Mouse (Mus musculus): Measurements from ENCODE around the gene Prkn. TPM values are rescaled to one million over a fixed set of nuclear protein-coding genes. Genes with fewer than 3 reads are reported as not detected.

The Prkn gene
- polyA plus RNA-seq, 1 experiment from 2014 or later: 2.2 TPM

DNA sequence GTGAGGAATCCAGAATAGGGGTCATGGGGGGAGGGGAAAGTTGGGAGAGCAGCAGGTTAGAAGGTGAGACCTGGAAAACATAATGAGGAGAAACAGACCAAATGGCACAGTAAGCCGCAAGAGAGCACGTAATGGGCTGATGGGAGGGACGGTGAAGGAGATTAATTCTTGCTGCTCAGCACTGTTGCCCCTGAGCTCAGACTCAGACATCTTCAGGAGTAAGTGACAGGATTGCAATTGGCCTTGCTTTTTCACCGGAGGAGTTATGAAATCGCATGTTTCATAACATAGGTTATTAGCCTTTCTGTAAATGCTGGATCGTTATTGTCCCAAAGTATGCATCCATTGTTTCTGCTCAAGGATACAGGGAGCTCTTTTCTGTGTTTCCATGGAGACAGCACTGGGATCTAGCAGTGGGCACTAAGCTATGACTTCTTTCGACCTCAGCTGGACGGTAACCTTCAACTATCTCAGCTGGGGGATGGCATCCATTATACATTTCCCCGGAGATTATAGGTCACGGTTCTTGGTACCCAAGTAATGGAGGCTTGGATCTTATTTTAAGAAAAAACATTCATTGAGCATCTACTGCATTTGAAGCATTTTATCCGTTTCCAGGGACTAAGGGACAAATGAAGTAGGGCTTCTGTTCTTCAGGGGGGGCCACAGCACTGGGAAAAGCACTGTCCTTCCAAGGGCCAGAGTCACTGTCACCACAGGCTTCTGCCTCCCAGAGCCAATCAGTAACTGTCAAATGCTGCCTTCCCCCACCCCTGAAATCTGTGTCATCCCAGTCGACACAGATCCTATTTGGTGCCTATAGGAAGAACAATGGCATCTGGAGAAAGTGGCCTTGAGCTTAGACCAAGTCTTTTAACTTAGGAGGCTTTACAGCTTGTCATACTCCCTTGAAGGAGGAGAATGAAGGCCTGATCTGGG lies 890.7 kb downstream of the Prkn start:
- no peaks in the 10 kb centered on the region for H3K27me3 ChIP-seq (ENCODE audit: control insufficient read depth, insufficient read depth, low read length)
- H3K36me3 ChIP-seq (ENCODE audit: control insufficient read depth, insufficient read depth, low read length): no peaks in the 10 kb centered on the region
- H3K9ac ChIP-seq (ENCODE audit: low read length): no peak overlapping the region
- 72% methylated on average over 12 of the region's 12 CpGs for WGBS
- no peak overlapping the region for H3K27ac ChIP-seq (ENCODE audit: low read length)
- ATAC-seq (ENCODE audit: insufficient read depth, low FRiP score): no peak
- H3K4me2 ChIP-seq (ENCODE audit: low read depth, low read length): no peak overlapping the region
- H3K4me1 ChIP-seq (ENCODE audit: control insufficient read depth, insufficient read depth, low read length): no peaks in the 10 kb centered on the region
- no peaks in the 10 kb centered on the region for H3K9me3 ChIP-seq (replicated peaks; ENCODE audit: control insufficient read depth, low read length)
- no peak overlapping the region for H3K4me3 ChIP-seq (replicated peaks; ENCODE audit: low read length)

DNA sequence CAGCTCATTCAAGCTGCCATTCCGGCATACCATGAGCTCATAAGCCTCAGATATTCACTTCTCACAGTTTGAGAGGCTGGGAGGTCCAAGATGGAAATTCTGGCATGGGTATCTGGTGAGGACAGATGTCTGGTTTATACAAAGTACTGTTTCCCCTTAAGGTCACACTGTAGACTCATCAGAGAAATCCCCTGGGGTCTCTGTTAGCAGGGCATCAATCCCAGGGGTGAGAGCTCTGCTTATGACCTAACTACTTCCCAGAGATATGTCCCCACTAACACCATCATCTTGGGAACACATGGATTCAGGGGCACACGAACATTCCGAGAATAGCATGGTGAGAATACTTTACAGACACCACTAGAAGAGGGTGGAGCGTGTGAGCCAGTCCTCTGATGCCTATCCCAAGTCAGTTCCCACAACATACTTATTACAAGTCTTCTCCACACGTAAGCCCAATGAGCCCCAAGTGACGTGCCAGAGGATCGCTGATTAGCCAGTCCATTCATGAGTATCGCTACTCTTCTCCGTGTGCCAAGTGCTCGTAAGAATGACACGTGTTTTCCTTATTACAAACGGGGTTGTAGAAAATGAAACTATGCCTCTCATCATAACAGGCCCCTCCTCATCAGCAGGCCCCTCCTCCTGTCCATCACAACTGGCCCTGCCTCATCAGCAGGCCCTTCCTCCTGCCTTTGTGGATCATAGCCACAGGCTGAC lies 895.1 kb downstream of the Prkn start:
- H3K4me2 ChIP-seq (ENCODE audit: low read depth, low read length): no peak overlapping the region
- ATAC-seq (ENCODE audit: insufficient read depth, low FRiP score): no peak
- no peaks in the 10 kb centered on the region for H3K9me3 ChIP-seq (replicated peaks; ENCODE audit: control insufficient read depth, low read length)
- H3K27ac ChIP-seq (ENCODE audit: low read length): no peak overlapping the region
- H3K4me1 ChIP-seq (ENCODE audit: control insufficient read depth, insufficient read depth, low read length): no peaks in the 10 kb centered on the region
- H3K36me3 ChIP-seq (ENCODE audit: control insufficient read depth, insufficient read depth, low read length): no peaks in the 10 kb centered on the region
- H3K27me3 ChIP-seq (ENCODE audit: control insufficient read depth, insufficient read depth, low read length): no peaks in the 10 kb centered on the region
- WGBS: 88% methylated on average over 12 of the region's 12 CpGs
- H3K4me3 ChIP-seq (replicated peaks; ENCODE audit: low read length): no peak overlapping the region
- no peak overlapping the region for H3K9ac ChIP-seq (ENCODE audit: low read length)

DNA sequence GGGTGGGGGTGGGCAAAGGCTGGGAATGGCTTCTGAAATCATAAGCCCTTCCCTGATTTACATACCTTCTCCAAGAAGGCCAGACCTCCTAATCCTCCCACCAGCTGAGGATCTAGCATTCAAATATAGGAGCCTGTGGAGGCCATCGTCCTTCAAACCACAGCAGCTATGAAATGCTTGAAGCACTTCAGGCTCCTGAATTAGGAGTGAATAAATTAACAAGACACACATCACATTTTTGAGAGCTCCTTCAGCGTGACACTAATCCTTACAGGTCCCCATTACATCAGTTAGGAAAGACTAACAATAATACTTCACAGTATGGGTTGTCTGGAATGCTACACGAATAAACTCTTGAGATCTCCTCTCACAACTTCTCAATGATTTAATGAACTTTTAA lies 896.3 kb downstream of the Prkn start:
- no peaks in the 10 kb centered on the region for H3K9me3 ChIP-seq (replicated peaks; ENCODE audit: control insufficient read depth, low read length)
- no peaks in the 10 kb centered on the region for H3K36me3 ChIP-seq (ENCODE audit: control insufficient read depth, insufficient read depth, low read length)
- H3K27ac ChIP-seq (ENCODE audit: low read length): no peak overlapping the region
- H3K9ac ChIP-seq (ENCODE audit: low read length): no peak overlapping the region
- no peak overlapping the region for H3K4me2 ChIP-seq (ENCODE audit: low read depth, low read length)
- WGBS: 63% methylated on average over 3 of the region's 3 CpGs
- no peak for ATAC-seq (ENCODE audit: insufficient read depth, low FRiP score)
- H3K27me3 ChIP-seq (ENCODE audit: control insufficient read depth, insufficient read depth, low read length): no peaks in the 10 kb centered on the region
- no peaks in the 10 kb centered on the region for H3K4me1 ChIP-seq (ENCODE audit: control insufficient read depth, insufficient read depth, low read length)
- no peak overlapping the region for H3K4me3 ChIP-seq (replicated peaks; ENCODE audit: low read length)

DNA sequence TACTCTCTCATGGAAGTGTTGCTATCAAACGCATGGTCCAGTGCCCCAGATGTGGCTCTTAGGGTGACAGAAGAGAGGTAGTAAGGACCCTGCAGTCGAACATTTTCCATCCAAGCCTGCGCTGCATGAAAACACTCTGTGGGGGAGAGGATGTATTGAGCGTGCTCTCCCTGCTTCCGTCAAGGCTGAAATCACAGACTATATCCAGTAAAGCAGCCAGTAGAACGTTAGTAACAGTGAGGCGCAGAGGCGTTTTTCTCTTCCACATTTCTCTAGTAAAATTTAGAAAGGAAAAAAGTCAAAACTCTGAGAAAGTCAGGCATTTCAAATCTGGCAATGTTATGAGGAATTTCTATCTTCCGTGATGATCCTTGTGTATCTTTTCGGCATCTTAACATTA lies 897.7 kb downstream of the Prkn start:
- ATAC-seq (ENCODE audit: insufficient read depth, low FRiP score): no peak

DNA sequence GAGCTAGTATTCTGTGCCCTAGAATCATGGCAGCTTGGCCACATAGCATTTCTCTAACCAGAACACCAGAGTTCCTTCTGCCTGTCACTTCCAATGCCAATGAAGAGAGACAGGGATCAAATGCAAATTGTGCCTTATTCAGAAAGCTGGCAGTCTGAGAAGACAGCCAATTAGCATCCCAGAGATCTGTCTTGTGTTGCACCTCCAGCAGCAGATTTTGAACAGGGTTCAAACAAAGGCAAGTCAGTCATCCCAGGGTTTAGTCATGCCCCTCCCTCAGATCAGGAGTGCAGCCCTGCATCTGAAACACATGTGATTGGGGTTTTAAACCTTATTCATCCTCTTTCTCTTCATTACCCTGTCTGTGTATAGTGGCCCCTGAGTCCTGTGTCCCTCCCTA lies 900.5 kb downstream of the Prkn start:
- no peaks in the 10 kb centered on the region for H3K27me3 ChIP-seq (ENCODE audit: control insufficient read depth, insufficient read depth, low read length)
- no peak overlapping the region for H3K9ac ChIP-seq (ENCODE audit: low read length)
- no peaks in the 10 kb centered on the region for H3K4me1 ChIP-seq (ENCODE audit: control insufficient read depth, insufficient read depth, low read length)
- no peaks in the 10 kb centered on the region for H3K9me3 ChIP-seq (replicated peaks; ENCODE audit: control insufficient read depth, low read length)
- H3K27ac ChIP-seq (ENCODE audit: low read length): no peak overlapping the region
- no peak overlapping the region for H3K4me2 ChIP-seq (ENCODE audit: low read depth, low read length)
- ATAC-seq (ENCODE audit: insufficient read depth, low FRiP score): no peak
- no peak overlapping the region for H3K4me3 ChIP-seq (replicated peaks; ENCODE audit: low read length)
- no peaks in the 10 kb centered on the region for H3K36me3 ChIP-seq (ENCODE audit: control insufficient read depth, insufficient read depth, low read length)

More for the DNA sequence above, 897.7 kb downstream of the Prkn start:
- H3K9me3 ChIP-seq (replicated peaks; ENCODE audit: control insufficient read depth, low read length): no peaks in the 10 kb centered on the region
- H3K4me3 ChIP-seq (replicated peaks; ENCODE audit: low read length): no peak overlapping the region
- no peaks in the 10 kb centered on the region for H3K36me3 ChIP-seq (ENCODE audit: control insufficient read depth, insufficient read depth, low read length)
- H3K4me2 ChIP-seq (ENCODE audit: low read depth, low read length): no peak overlapping the region
- no peak overlapping the region for H3K9ac ChIP-seq (ENCODE audit: low read length)
- WGBS: 92% methylated on average over 10 of the region's 10 CpGs
- H3K27ac ChIP-seq (ENCODE audit: low read length): no peak overlapping the region
- H3K27me3 ChIP-seq (ENCODE audit: control insufficient read depth, insufficient read depth, low read length): no peaks in the 10 kb centered on the region
- H3K4me1 ChIP-seq (ENCODE audit: control insufficient read depth, insufficient read depth, low read length): no peaks in the 10 kb centered on the region

DNA sequence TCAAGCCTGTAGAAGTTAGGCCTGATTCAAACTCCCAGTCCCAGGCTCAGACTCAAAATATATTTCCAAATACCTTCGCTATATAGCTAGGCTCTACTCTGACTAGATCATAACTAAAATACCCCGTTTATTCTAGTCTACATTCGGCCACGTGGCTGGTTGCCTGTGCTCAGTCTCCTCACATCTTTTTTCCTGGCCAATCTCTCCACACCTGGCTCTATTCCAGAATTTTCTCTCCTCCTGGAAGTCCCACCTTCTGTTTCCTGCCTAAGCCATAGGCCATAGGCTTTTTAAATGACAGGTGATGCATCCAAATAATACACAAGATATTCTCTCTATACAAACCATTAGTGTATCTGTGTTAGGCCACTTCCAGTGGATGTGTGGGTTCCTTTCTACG lies 901.0 kb downstream of the Prkn start:
- no peak overlapping the region for H3K4me2 ChIP-seq (ENCODE audit: low read depth, low read length)
- no peak overlapping the region for H3K4me3 ChIP-seq (replicated peaks; ENCODE audit: low read length)
- H3K27ac ChIP-seq (ENCODE audit: low read length): no peak overlapping the region
- no peak for ATAC-seq (ENCODE audit: insufficient read depth, low FRiP score)
- H3K36me3 ChIP-seq (ENCODE audit: control insufficient read depth, insufficient read depth, low read length): no peaks in the 10 kb centered on the region
- H3K9ac ChIP-seq (ENCODE audit: low read length): no peak overlapping the region
- WGBS: 86% methylated on average over 5 of the region's 5 CpGs
- H3K4me1 ChIP-seq (ENCODE audit: control insufficient read depth, insufficient read depth, low read length): no peaks in the 10 kb centered on the region
- no peaks in the 10 kb centered on the region for H3K27me3 ChIP-seq (ENCODE audit: control insufficient read depth, insufficient read depth, low read length)
- H3K9me3 ChIP-seq (replicated peaks; ENCODE audit: control insufficient read depth, low read length): no peaks in the 10 kb centered on the region

DNA sequence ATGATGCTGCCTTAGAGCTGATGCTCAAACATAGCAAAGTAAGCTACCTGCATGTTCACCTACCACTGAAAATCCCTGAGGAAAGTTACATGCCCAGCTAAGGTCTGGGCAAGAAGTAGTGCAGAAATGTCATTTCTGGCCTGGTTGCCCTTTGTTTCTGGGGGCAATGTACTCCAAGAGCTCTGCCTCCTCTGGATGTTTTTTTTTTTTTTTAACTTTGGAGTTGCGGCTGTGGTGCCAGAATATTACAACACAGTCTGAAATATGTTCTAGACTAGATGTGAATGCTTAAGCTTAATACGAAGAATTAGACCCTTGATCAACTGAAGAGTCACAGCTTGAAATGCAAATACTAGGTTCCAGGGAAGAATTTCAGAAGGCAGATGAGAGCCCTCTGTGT lies 911.1 kb downstream of the Prkn start:
- Histone ChIP-seq H3K4me2 (ENCODE audit: low read depth, low read length) (no peak overlapping the region), H3K27me3 (ENCODE audit: control insufficient read depth, insufficient read depth, low read length) (no peaks in the 10 kb centered on the region), H3K27ac (ENCODE audit: low read length) (no peak overlapping the region), H3K9me3 (replicated peaks; ENCODE audit: control insufficient read depth, low read length) (no peaks in the 10 kb centered on the region), H3K9ac (ENCODE audit: low read length) (no peak overlapping the region), H3K4me1 (ENCODE audit: control insufficient read depth, insufficient read depth, low read length) (no peaks in the 10 kb centered on the region), H3K36me3 (ENCODE audit: control insufficient read depth, insufficient read depth, low read length) (no peaks in the 10 kb centered on the region), H3K4me3 (replicated peaks; ENCODE audit: low read length) (no peak overlapping the region)
- ATAC-seq (ENCODE audit: insufficient read depth, low FRiP score): no peak
- WGBS: 95% methylated on average over 2 of the region's 2 CpGs

DNA sequence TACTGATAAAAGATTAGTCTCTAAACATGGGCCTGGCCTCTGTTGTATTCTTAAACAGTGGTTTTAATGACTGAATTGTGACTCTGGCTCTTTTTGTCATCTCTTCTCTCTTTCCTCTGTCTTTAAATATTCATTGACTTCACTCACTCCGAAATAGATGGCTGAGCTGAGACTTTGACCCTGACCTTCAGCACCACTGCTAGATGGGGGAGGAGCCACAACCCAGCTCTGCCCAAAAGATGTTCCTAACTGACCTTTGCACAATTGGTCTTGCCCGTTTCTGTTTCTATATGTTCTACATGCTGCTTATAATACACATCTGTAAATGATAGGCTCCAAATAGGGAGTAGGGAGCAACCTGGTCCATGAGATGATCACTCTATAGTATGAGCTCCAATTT lies 912.5 kb downstream of the Prkn start:
- no peak overlapping the region for H3K4me2 ChIP-seq (ENCODE audit: low read depth, low read length)
- 52% methylated on average over 2 of the region's 2 CpGs for WGBS
- H3K9ac ChIP-seq (ENCODE audit: low read length): no peak overlapping the region
- H3K9me3 ChIP-seq (replicated peaks; ENCODE audit: control insufficient read depth, low read length): no peaks in the 10 kb centered on the region
- no peaks in the 10 kb centered on the region for H3K36me3 ChIP-seq (ENCODE audit: control insufficient read depth, insufficient read depth, low read length)
- ATAC-seq (ENCODE audit: insufficient read depth, low FRiP score): no peak
- no peaks in the 10 kb centered on the region for H3K27me3 ChIP-seq (ENCODE audit: control insufficient read depth, insufficient read depth, low read length)
- H3K27ac ChIP-seq (ENCODE audit: low read length): no peak overlapping the region
- H3K4me3 ChIP-seq (replicated peaks; ENCODE audit: low read length): no peak overlapping the region
- no peaks in the 10 kb centered on the region for H3K4me1 ChIP-seq (ENCODE audit: control insufficient read depth, insufficient read depth, low read length)

DNA sequence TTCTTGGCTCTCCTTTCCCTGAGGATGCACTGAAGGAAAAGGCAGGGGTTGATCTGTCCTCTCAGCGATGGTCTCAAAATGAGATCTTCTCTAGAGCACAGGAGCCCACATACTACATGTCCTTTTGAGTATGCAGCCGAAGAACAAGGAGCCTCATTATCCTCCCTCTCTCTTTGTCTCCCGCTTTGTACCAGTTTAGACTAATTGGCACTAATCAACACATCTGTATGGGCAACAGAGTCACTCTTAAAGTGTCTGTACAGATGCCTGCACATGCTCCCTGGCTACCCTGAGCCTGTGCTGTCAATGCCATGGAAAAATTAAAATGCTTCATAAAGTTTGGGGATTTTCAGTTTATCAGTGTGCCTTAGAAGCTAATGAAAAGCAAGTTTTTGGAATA lies 924.9 kb downstream of the Prkn start:
- Histone ChIP-seq H3K4me3 (replicated peaks; ENCODE audit: low read length) (no peak overlapping the region), H3K4me1 (ENCODE audit: control insufficient read depth, insufficient read depth, low read length) (no peaks in the 10 kb centered on the region), H3K27ac (ENCODE audit: low read length) (no peak overlapping the region), H3K27me3 (ENCODE audit: control insufficient read depth, insufficient read depth, low read length) (no peaks in the 10 kb centered on the region), H3K9me3 (replicated peaks; ENCODE audit: control insufficient read depth, low read length) (no peaks in the 10 kb centered on the region), H3K36me3 (ENCODE audit: control insufficient read depth, insufficient read depth, low read length) (no peaks in the 10 kb centered on the region), H3K9ac (ENCODE audit: low read length) (no peak overlapping the region), H3K4me2 (ENCODE audit: low read depth, low read length) (no peak overlapping the region)
- no peak for ATAC-seq (ENCODE audit: insufficient read depth, low FRiP score)
- 78% methylated on average over 3 of the region's 3 CpGs for WGBS

Measured in stomach, embryonic 16.5 days (tissue).